Mouse (Mus musculus): ENCODE measurements around the gene Mrps14. TPM values are rescaled to one million over a fixed set of nuclear protein-coding genes. Genes with fewer than 3 reads are reported as not detected.
A peak's percentile ranks its signal among the peaks of the same experiment; 100 is the strongest.

Mrps14 gene
- total and polyA plus RNA-seq, 3 experiments, result 133 to 138 TPM; not detected in 1

GRCm38 (mm10) chr1:160205486-160205885 lies 10.5 kb downstream of the Mrps14 start:
- Histone ChIP-seq H3K27ac (ENCODE audit: control insufficient read depth, low read depth, low read length) (no peak overlapping the region), H3K79me2 (ENCODE audit: control insufficient read depth, insufficient read depth, low read length, poor library complexity) (peaks cover 13% of the 10 kb centered on the region), H3K27me3 (ENCODE audit: control insufficient read depth in 1 of 2, insufficient read depth in 2 of 2, low read length in 2 of 2) (no peaks in the 10 kb centered on the region), H3K4me3 (ENCODE audit: control insufficient read depth in 1 of 2, insufficient read depth in 1 of 2, low read depth in 2 of 2, low read length in 2 of 2) (no peak overlapping the region), H3K9me3 (replicated peaks; ENCODE audit: insufficient read depth, low read length) (no peaks in the 10 kb centered on the region), H3K4me1 (ENCODE audit: control insufficient read depth in 1 of 2, insufficient read depth in 2 of 2, low read length in 2 of 2) (peaks cover 0 to 3% of the 10 kb centered on the region in 2 experiments; a peak in 1 of 4 replicates), H3K9ac (ENCODE audit: control insufficient read depth, low read depth, low read length, poor library complexity, severe bottlenecking) (no peak overlapping the region), H3K36me3 (ENCODE audit: control insufficient read depth in 1 of 2, insufficient read depth in 2 of 2, low read length in 2 of 2) (peaks cover 13 to 29% of the 10 kb centered on the region in 2 experiments)
- no peak for TF ChIP-seq RCOR1 (IDR thresholded peaks at IDR 0.05; ENCODE audit: low read depth, low read length)
- 0 out of 2 replicates have a peak, but pooled peaks have one; percentile 4 for TF ChIP-seq ZMIZ1 (IDR thresholded peaks at IDR 0.05; ENCODE audit: low read depth, low read length)
- TF ChIP-seq E2F4 (IDR thresholded peaks at IDR 0.05; ENCODE audit: borderline replicate concordance, low read depth, low read length), result no peak
- no peak for TF ChIP-seq GATA1 (IDR thresholded peaks at IDR 0.05; ENCODE audit: low read depth, low read length)
- no peak for TF ChIP-seq ETS1 (IDR thresholded peaks at IDR 0.05; ENCODE audit: low read depth, low read length)
- no peak for DNase-seq (ENCODE audit: low read depth, low spot score)

- H3K9ac ChIP-seq (ENCODE audit: control insufficient read depth, low read depth, low read length, poor library complexity, severe bottlenecking), result no peak overlapping the region
- peaks cover 0 to 14% of the 10 kb centered on the region in 2 experiments; a peak in 2 of 4 replicates for H3K4me1 ChIP-seq (ENCODE audit: control insufficient read depth in 1 of 2, insufficient read depth in 2 of 2, low read length in 2 of 2)
- H3K79me2 ChIP-seq (ENCODE audit: control insufficient read depth, insufficient read depth, low read length, poor library complexity), result peaks cover 38% of the 10 kb centered on the region
- peaks cover 8 to 26% of the 10 kb centered on the region in 2 experiments for H3K36me3 ChIP-seq (ENCODE audit: control insufficient read depth in 1 of 2, insufficient read depth in 2 of 2, low read length in 2 of 2)
- DNase-seq (ENCODE audit: low read depth, low spot score), result no peak
- H3K4me3 ChIP-seq (ENCODE audit: control insufficient read depth in 1 of 2, insufficient read depth in 1 of 2, low read depth in 2 of 2, low read length in 2 of 2), result no peak overlapping the region
- H3K27ac ChIP-seq (ENCODE audit: control insufficient read depth, low read depth, low read length), result no peak overlapping the region
- H3K27me3 ChIP-seq (ENCODE audit: control insufficient read depth in 1 of 2, insufficient read depth in 2 of 2, low read length in 2 of 2), result no peaks in the 10 kb centered on the region
- no peaks in the 10 kb centered on the region for H3K9me3 ChIP-seq (replicated peaks; ENCODE audit: insufficient read depth, low read length)
- no peak for TF ChIP-seq RCOR1 (IDR thresholded peaks at IDR 0.05; ENCODE audit: low read depth, low read length)
- no peak for TF ChIP-seq GATA1 (IDR thresholded peaks at IDR 0.05; ENCODE audit: low read depth, low read length)
- TF ChIP-seq MAZ (IDR thresholded peaks at IDR 0.05; ENCODE audit: low read depth, low read length), result no peak
- no peak for TF ChIP-seq POLR2AphosphoS5 (IDR thresholded peaks at IDR 0.05; ENCODE audit: borderline replicate concordance, low read depth, low read length)
- no peak for TF ChIP-seq POLR2AphosphoS2 (IDR thresholded peaks at IDR 0.05; ENCODE audit: low read length)
- no peak for TF ChIP-seq ZC3H11A (IDR thresholded peaks at IDR 0.05; ENCODE audit: low read depth, low read length)
- no peak for TF ChIP-seq NELFE (IDR thresholded peaks at IDR 0.05; ENCODE audit: low read depth, low read length)
- TF ChIP-seq CTCF (IDR thresholded peaks at IDR 0.05 in 2 of 3, conservative IDR thresholded peaks at IDR 0.05 in 1 of 3; ENCODE audit: control insufficient read depth in 1 of 3, insufficient read depth in 1 of 3, low read depth in 2 of 3, low read length in 3 of 3, poor library complexity in 1 of 3, severe bottlenecking in 1 of 3), result no peak
- no peak for TF ChIP-seq CHD1 (IDR thresholded peaks at IDR 0.05; ENCODE audit: low read depth, low read length)
- TF ChIP-seq POLR2A (IDR thresholded peaks at IDR 0.05; ENCODE audit: control insufficient read depth in 1 of 2, insufficient read depth in 1 of 2, low read depth in 1 of 2, low read length in 2 of 2, poor library complexity in 1 of 2), result no peak
- no peak for TF ChIP-seq TAL1 (IDR thresholded peaks at IDR 0.05; ENCODE audit: low read length)
- no peak for TF ChIP-seq JUND (IDR thresholded peaks at IDR 0.05; ENCODE audit: low read depth, low read length)
- no peak for TF ChIP-seq CHD2 (IDR thresholded peaks at IDR 0.05; ENCODE audit: low read length)
- TF ChIP-seq USF2 (IDR thresholded peaks at IDR 0.05; ENCODE audit: borderline replicate concordance in 1 of 2, insufficient read depth in 1 of 2, low read depth in 1 of 2, low read length in 2 of 2), result no peak
- no peak for TF ChIP-seq TCF12 (IDR thresholded peaks at IDR 0.05; ENCODE audit: low read depth, low read length)
- TF ChIP-seq ELF1 (IDR thresholded peaks at IDR 0.05; ENCODE audit: low read depth, low read length), result no peak
- no peak for TF ChIP-seq MAFK (IDR thresholded peaks at IDR 0.05; ENCODE audit: borderline replicate concordance, low read depth, low read length)
- TF ChIP-seq E2F4 (IDR thresholded peaks at IDR 0.05; ENCODE audit: borderline replicate concordance, low read depth, low read length), result no peak
These were observed 14.8 kb downstream of the Mrps14 start for GRCm38 (mm10) chr1:160209844-160210243.
